In genomic region chr3:82362452-82362851, GRCm38 (mm10) we compare ENCODE assay signal across 9 mouse cellular contexts. TPM values are rescaled to one million over a fixed set of nuclear protein-coding genes. Genes with fewer than 3 reads are reported as not detected.
DNase-seq lines count a peak whose midpoint lies in the region; TF ChIP-seq lines count a peak whose summit lies in the region.
"Had no signal": no experiment of that assay in that cellular context is flagged by ENCODE, and none has a peak within 500 bp of the region (broad histone marks: within the 10 kb centered on the region; RNA-seq: fewer than 3 reads in every experiment).

No protein-coding gene starts in this region.

- H3K27ac ChIP-seq in cerebellum, adult 2 months (ENCODE audit: insufficient read depth, low read length) = no peak overlapping the region
- no peak overlapping the region for H3K27ac ChIP-seq in left cerebral cortex, adult 2 months
- H3K27ac ChIP-seq: neural tube, embryonic 12.5 days had no signal

- no peaks in the 10 kb centered on the region for H3K27me3 ChIP-seq in cerebellum, adult 2 months (ENCODE audit: control insufficient read depth, insufficient read depth, low read length)
- H3K27me3 ChIP-seq in megakaryocyte, embryonic 14.5 days (replicated peaks) = no peaks in the 10 kb centered on the region
- H3K27me3 ChIP-seq: neural tube, embryonic 12.5 days had no signal

- no peak overlapping the region for H3K4me3 ChIP-seq in cerebellum, adult 2 months (replicated peaks; ENCODE audit: insufficient read depth, low read depth, low read length)
- H3K4me3 ChIP-seq in left cerebral cortex, adult 2 months = no peak overlapping the region
- H3K4me3 ChIP-seq in megakaryocyte, embryonic 14.5 days (replicated peaks) = peak overlapping the region; percentile 64
- H3K4me3 ChIP-seq: neural tube, embryonic 12.5 days had no signal

- H3K9me3 ChIP-seq in megakaryocyte, embryonic 14.5 days = no peaks in the 10 kb centered on the region
- H3K9me3 ChIP-seq: neural tube, embryonic 12.5 days had no signal

- WGBS in cerebellum, adult 2 months = 29% methylated on average over 4 of the region's 4 CpGs

- H3K4me1 ChIP-seq in cerebellum, adult 2 months (ENCODE audit: control insufficient read depth, insufficient read depth, low read length) = peaks cover 4% of the 10 kb centered on the region; the same call in 1 of the 2 replicates
- peaks cover 20% of the 10 kb centered on the region for H3K4me1 ChIP-seq in megakaryocyte, embryonic 14.5 days
- H3K4me1 ChIP-seq: neural tube, embryonic 12.5 days had no signal

- intact Hi-C loops in left cerebral cortex, adult 2 months (cut with DNase I) = loop anchor here (5.0 kb wide), 1 partner anchor 290 kb away; no protein-coding TSS in a partner anchor

- TF ChIP-seq CTCF in cerebellum, adult 2 months (IDR thresholded peaks at IDR 0.05; ENCODE audit: borderline replicate concordance, insufficient read depth, low read depth, low read length) = peak; percentile 52; the same call in 1 of the 2 replicates
- TF ChIP-seq CTCF in left cerebral cortex, adult 2 months (IDR thresholded peaks at IDR 0.05) = peak; percentile 57

- DNase-seq in cerebellum, adult 2 months = no peak
- no peak for DNase-seq in cerebellum, adult 18-20 months
- no peak for DNase-seq in left cerebral cortex, adult 2 months (ENCODE audit: extremely low spot score in 1 of 2, low spot score in 2 of 2)
- DNase-seq in left cerebral cortex, adult 18-20 months (ENCODE audit: low spot score in 2 of 2) = no peak
- peak; percentile 62 for DNase-seq in ZHBTc4 (ENCODE audit: low read depth, low spot score)
- no peak for DNase-seq in adrenal gland, adult 18-20 months (ENCODE audit: low spot score in 2 of 2)
- DNase-seq in urinary bladder, postnatal 25 days (ENCODE audit: low spot score) = no peak

- TF ChIP-seq POLR2A in cerebellum, adult 2 months (IDR thresholded peaks at IDR 0.05; ENCODE audit: borderline replicate concordance, insufficient read depth, low read length) = no peak

- peaks cover 5% of the 10 kb centered on the region for H3K36me3 ChIP-seq in megakaryocyte, embryonic 14.5 days (replicated peaks; ENCODE audit: low read length)

RNA-seq across cellular contexts. Expression of gene Map9, which starts 4.6 kb away (rescaled TPM):
- polyA plus RNA-seq in cerebellum, adult 2 months (2012; rRNA removed) = 15.9 and 16.1 TPM in 2 replicates
- total RNA-seq in left cerebral cortex, adult 2 months (2021) = 10 to 100 TPM; 94.8 TPM
- 10 to 100 TPM; 88.9 to 95.6 TPM for total RNA-seq in left cerebral cortex, adult 18-20 months (2021)
- polyA plus RNA-seq in megakaryocyte, embryonic 14.5 days (2012; ENCODE audit: insufficient read depth, low replicate concordance) = 0.23 TPM in 1 of 2 replicates, not detected in the other
- total RNA-seq in adrenal gland, adult 18-20 months (2021) = 1 to 10 TPM; 4.8 to 5.0 TPM

Comparison
In these comparisons a context has a peak if more than half of its experiments do, and no peak if none do; other contexts are left out.
1. RNA of gene Map9, which starts 4.6 kb away (total RNA-seq): 88.9 to 95.6 TPM in left cerebral cortex, adult 18-20 months and 94.8 TPM in left cerebral cortex, adult 2 months; 4.8 to 5.0 TPM in adrenal gland, adult 18-20 months; every median in the first group is over 10 times any median in the second.